Mouse (Mus musculus): Measurements from ENCODE around the gene Psme3. TPM values are rescaled to one million over a fixed set of nuclear protein-coding genes. Genes with fewer than 3 reads are reported as not detected.
"Not testable (repeated sequence)": the region's sequence is repeated elsewhere in the genome, so short reads cannot be mapped to it uniquely, and the experiment has no call there.

Gene Psme3
- polyA plus RNA-seq, 1 experiment, result 103 TPM

GRCm38 (mm10) chr11:101324763-101325162 is 8.8 kb downstream of the Psme3 start, which contains the start of gene Aoc2:
TSS of gene Aoc2 (plus strand) at chr11:101325063.
- H3K4me1 ChIP-seq (replicated peaks; ENCODE audit: control insufficient read depth, insufficient read depth, low read length), result no peaks in the 10 kb centered on the region
- WGBS, result 93% methylated on average over 5 of the region's 5 CpGs
- TF ChIP-seq CTCF (IDR thresholded peaks at IDR 0.05; ENCODE audit: borderline replicate concordance, control insufficient read depth, extremely low read depth, insufficient read depth, low read length, poor library complexity) (no peak), POLR2A (IDR thresholded peaks at IDR 0.05; ENCODE audit: control insufficient read depth, extremely low read depth, insufficient read depth, low read length, poor library complexity) (no peak)
- H3K4me3 ChIP-seq (ENCODE audit: control insufficient read depth, insufficient read depth, low read length), result no peak within 1 kb of the TSS
- peaks cover 53% of the 10 kb centered on the region for H3K36me3 ChIP-seq (ENCODE audit: control insufficient read depth, insufficient read depth, low read length)
- DNase-seq, result no peak
- H3K27ac ChIP-seq (ENCODE audit: control insufficient read depth, insufficient read depth, low read length), result no peak within 1 kb of the TSS
- no peaks in the 10 kb centered on the region for H3K27me3 ChIP-seq (ENCODE audit: control insufficient read depth, insufficient read depth, low read length)

- H3K4me1 ChIP-seq (replicated peaks; ENCODE audit: control insufficient read depth, insufficient read depth, low read length); H3K27me3 ChIP-seq (ENCODE audit: control insufficient read depth, insufficient read depth, low read length); H3K27ac ChIP-seq (ENCODE audit: control insufficient read depth, insufficient read depth, low read length); H3K4me3 ChIP-seq (ENCODE audit: control insufficient read depth, insufficient read depth, low read length); DNase-seq: not testable (repeated sequence)
- H3K36me3 ChIP-seq (ENCODE audit: control insufficient read depth, insufficient read depth, low read length), result peaks cover 48% of the 10 kb centered on the region
- WGBS, result 95% methylated on average over 11 of the region's 11 CpGs
Observed at GRCm38 (mm10) chr11:101325201-101325600, 9.2 kb downstream of the Psme3 start.

GRCm38 (mm10) chr11:101326147-101326546 is 10.1 kb downstream of the Psme3 start:
- no peaks in the 10 kb centered on the region for H3K27me3 ChIP-seq (ENCODE audit: control insufficient read depth, insufficient read depth, low read length)
- H3K4me1 ChIP-seq (replicated peaks; ENCODE audit: control insufficient read depth, insufficient read depth, low read length), result no peaks in the 10 kb centered on the region
- no peak overlapping the region for H3K27ac ChIP-seq (ENCODE audit: control insufficient read depth, insufficient read depth, low read length)
- no peak for DNase-seq
- TF ChIP-seq CTCF (IDR thresholded peaks at IDR 0.05; ENCODE audit: borderline replicate concordance, control insufficient read depth, extremely low read depth, insufficient read depth, low read length, poor library complexity), result no peak
- no peak for TF ChIP-seq POLR2A (IDR thresholded peaks at IDR 0.05; ENCODE audit: control insufficient read depth, extremely low read depth, insufficient read depth, low read length, poor library complexity)
- H3K36me3 ChIP-seq (ENCODE audit: control insufficient read depth, insufficient read depth, low read length), result peaks cover 39% of the 10 kb centered on the region
- no peak overlapping the region for H3K4me3 ChIP-seq (ENCODE audit: control insufficient read depth, insufficient read depth, low read length)
- WGBS, result 97% methylated on average over 11 of the region's 11 CpGs

DNA sequence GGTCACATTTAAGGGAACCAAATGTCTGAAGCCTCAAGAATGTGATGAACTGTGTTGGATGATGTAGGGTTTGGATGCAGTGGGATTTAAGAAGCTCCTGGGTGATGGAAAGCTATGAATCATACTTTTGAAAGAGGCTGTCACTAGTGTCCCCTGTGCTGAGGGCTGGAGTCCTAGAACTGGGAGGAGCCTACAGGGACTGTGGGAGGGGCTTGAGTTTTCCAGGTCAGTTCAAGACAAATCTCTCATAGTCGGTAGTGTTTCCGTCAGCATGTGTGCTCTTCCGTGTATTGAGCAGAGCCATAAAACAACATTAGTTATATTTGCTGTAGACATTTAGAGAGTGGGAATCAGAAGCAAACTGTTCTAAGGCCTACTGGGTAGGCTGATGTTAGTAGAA is 11.3 kb downstream of the Psme3 start:
- no peak for TF ChIP-seq CTCF (IDR thresholded peaks at IDR 0.05; ENCODE audit: borderline replicate concordance, control insufficient read depth, extremely low read depth, insufficient read depth, low read length, poor library complexity)
- TF ChIP-seq POLR2A (IDR thresholded peaks at IDR 0.05; ENCODE audit: control insufficient read depth, extremely low read depth, insufficient read depth, low read length, poor library complexity), result no peak
- no peak for DNase-seq
- no peak overlapping the region for H3K4me3 ChIP-seq (ENCODE audit: control insufficient read depth, insufficient read depth, low read length)
- peaks cover 28% of the 10 kb centered on the region for H3K36me3 ChIP-seq (ENCODE audit: control insufficient read depth, insufficient read depth, low read length)
- H3K27me3 ChIP-seq (ENCODE audit: control insufficient read depth, insufficient read depth, low read length), result no peaks in the 10 kb centered on the region
- 71% methylated on average over 3 of the region's 3 CpGs for WGBS
- H3K4me1 ChIP-seq (replicated peaks; ENCODE audit: control insufficient read depth, insufficient read depth, low read length), result no peaks in the 10 kb centered on the region
- no peak overlapping the region for H3K27ac ChIP-seq (ENCODE audit: control insufficient read depth, insufficient read depth, low read length)

DNA sequence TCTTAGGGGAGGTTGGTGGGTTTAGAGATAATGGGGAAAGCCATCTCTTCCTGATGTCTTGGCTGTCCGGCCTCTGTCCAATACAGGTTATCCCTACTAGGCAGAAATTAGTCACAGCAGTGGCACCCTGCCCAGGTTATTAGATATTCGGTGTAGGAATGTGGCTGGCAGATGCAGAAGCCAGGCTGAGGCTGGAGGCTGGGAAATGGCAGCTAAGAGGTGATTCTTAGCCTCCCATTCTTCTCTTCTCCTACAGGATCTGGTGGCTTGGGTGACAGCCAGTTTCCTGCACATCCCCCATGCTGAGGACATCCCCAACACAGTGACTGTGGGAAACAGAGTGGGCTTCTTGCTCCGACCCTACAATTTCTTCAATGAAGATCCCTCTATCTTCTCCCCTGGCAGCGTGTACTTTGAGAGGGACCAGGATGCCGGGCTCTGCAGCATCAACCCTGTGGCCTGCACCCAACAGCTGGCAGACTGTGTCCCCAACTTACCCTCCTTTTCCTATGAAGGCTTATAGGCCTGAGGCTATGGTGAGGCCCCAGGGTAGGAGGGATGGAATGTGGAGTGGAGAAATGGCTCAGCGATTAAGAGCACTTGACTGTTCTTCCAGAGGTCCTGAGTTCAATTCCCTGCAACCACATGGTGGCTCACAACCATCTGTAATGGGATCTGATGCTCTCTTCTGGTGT is 13.1 kb downstream of the Psme3 start:
- no peaks in the 10 kb centered on the region for H3K27me3 ChIP-seq (ENCODE audit: control insufficient read depth, insufficient read depth, low read length)
- 93% methylated on average over 6 of the region's 6 CpGs for WGBS
- no peak for DNase-seq
- H3K4me1 ChIP-seq (replicated peaks; ENCODE audit: control insufficient read depth, insufficient read depth, low read length), result no peaks in the 10 kb centered on the region
- H3K27ac ChIP-seq (ENCODE audit: control insufficient read depth, insufficient read depth, low read length), result no peak overlapping the region
- peaks cover 20% of the 10 kb centered on the region for H3K36me3 ChIP-seq (ENCODE audit: control insufficient read depth, insufficient read depth, low read length)
- TF ChIP-seq CTCF (IDR thresholded peaks at IDR 0.05; ENCODE audit: borderline replicate concordance, control insufficient read depth, extremely low read depth, insufficient read depth, low read length, poor library complexity) (no peak), POLR2A (IDR thresholded peaks at IDR 0.05; ENCODE audit: control insufficient read depth, extremely low read depth, insufficient read depth, low read length, poor library complexity) (no peak)
- H3K4me3 ChIP-seq (ENCODE audit: control insufficient read depth, insufficient read depth, low read length), result no peak overlapping the region

GRCm38 (mm10) chr11:101330371-101330924 is 14.4 kb downstream of the Psme3 start, which contains the start of gene Aoc3:
TSS of gene Aoc3 (plus strand) at chr11:101330605.
- no peaks in the 10 kb centered on the region for H3K4me1 ChIP-seq (replicated peaks; ENCODE audit: control insufficient read depth, insufficient read depth, low read length)
- H3K36me3 ChIP-seq (ENCODE audit: control insufficient read depth, insufficient read depth, low read length), result peaks cover 7% of the 10 kb centered on the region; the same call in 1 of the 2 replicates
- H3K4me3 ChIP-seq (ENCODE audit: control insufficient read depth, insufficient read depth, low read length), result no peak within 1 kb of the TSS
- TF ChIP-seq POLR2A (IDR thresholded peaks at IDR 0.05; ENCODE audit: control insufficient read depth, extremely low read depth, insufficient read depth, low read length, poor library complexity) (no peak), CTCF (IDR thresholded peaks at IDR 0.05; ENCODE audit: borderline replicate concordance, control insufficient read depth, extremely low read depth, insufficient read depth, low read length, poor library complexity) (no peak)
- WGBS, result 85% methylated on average over 7 of the region's 7 CpGs
- H3K27me3 ChIP-seq (ENCODE audit: control insufficient read depth, insufficient read depth, low read length), result no peaks in the 10 kb centered on the region
- DNase-seq, result no peak
- no peak within 1 kb of the TSS for H3K27ac ChIP-seq (ENCODE audit: control insufficient read depth, insufficient read depth, low read length)

DNA sequence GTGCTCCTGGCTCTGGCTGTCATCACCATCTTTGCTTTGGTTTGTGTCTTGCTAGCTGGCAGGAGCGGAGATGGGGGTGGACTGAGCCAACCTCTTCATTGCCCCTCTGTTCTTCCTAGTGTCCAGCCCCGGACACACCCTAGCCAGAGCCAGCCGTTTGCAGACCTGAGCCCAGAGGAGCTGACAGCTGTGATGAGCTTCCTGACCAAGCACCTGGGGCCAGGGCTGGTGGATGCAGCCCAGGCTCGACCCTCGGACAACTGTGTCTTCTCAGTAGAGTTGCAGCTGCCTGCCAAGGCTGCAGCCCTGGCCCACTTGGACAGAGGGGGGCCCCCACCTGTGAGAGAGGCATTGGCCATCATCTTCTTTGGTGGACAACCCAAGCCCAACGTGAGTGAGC is 14.9 kb downstream of the Psme3 start:
- H3K27me3 ChIP-seq (ENCODE audit: control insufficient read depth, insufficient read depth, low read length); DNase-seq; H3K27ac ChIP-seq (ENCODE audit: control insufficient read depth, insufficient read depth, low read length); H3K36me3 ChIP-seq (ENCODE audit: control insufficient read depth, insufficient read depth, low read length); H3K4me1 ChIP-seq (replicated peaks; ENCODE audit: control insufficient read depth, insufficient read depth, low read length); H3K4me3 ChIP-seq (ENCODE audit: control insufficient read depth, insufficient read depth, low read length): not testable (repeated sequence)
- 85% methylated on average over 6 of the region's 6 CpGs for WGBS
